Mouse (Mus musculus): Measurements from ENCODE around the gene Arrdc4. TPM values are rescaled to one million over a fixed set of nuclear protein-coding genes. Genes with fewer than 3 reads are reported as not detected.

The Arrdc4 gene
- total and polyA plus RNA-seq, 2 experiments from 2014 or later: 54.3 to 56.7 TPM

GRCm38 (mm10) chr7:68712928-68713327 lies 36.1 kb downstream of the Arrdc4 start:
- Histone ChIP-seq H3K27me3 (ENCODE audit: insufficient read depth, low read length) (no peaks in the 10 kb centered on the region), H3K4me2 (ENCODE audit: low read depth, low read length) (no peak overlapping the region), H3K4me3 (ENCODE audit: low read length) (no peak overlapping the region), H3K9ac (replicated peaks; ENCODE audit: low read length) (no peak overlapping the region), H3K9me3 (ENCODE audit: low read length) (no peaks in the 10 kb centered on the region), H3K27ac (no peak overlapping the region), H3K4me1 (ENCODE audit: insufficient read depth, low read length) (peaks cover 3% of the 10 kb centered on the region; the same call in 1 of the 2 replicates), H3K36me3 (ENCODE audit: insufficient read depth, low read length) (no peaks in the 10 kb centered on the region)
- ATAC-seq: no peak
- WGBS: 90% methylated on average over 1 of the region's 1 CpGs
- no peak for DNase-seq (ENCODE audit: low spot score)
- no peak for TF ChIP-seq CTCF (IDR thresholded peaks at IDR 0.05; ENCODE audit: low read depth)

- H3K9ac ChIP-seq (replicated peaks; ENCODE audit: low read length): no peak overlapping the region
- H3K27ac ChIP-seq: no peak overlapping the region
- no peak overlapping the region for H3K4me3 ChIP-seq (ENCODE audit: low read length)
- TF ChIP-seq CTCF (IDR thresholded peaks at IDR 0.05; ENCODE audit: low read depth): no peak
- 65% methylated on average over 3 of the region's 3 CpGs for WGBS
- H3K4me1 ChIP-seq (ENCODE audit: insufficient read depth, low read length): peaks cover 2% of the 10 kb centered on the region; the same call in 1 of the 2 replicates
- H3K4me2 ChIP-seq (ENCODE audit: low read depth, low read length): no peak overlapping the region
- no peaks in the 10 kb centered on the region for H3K9me3 ChIP-seq (ENCODE audit: low read length)
- DNase-seq (ENCODE audit: low spot score): peak; percentile 25
- no peak for ATAC-seq
- H3K36me3 ChIP-seq (ENCODE audit: insufficient read depth, low read length): no peaks in the 10 kb centered on the region
- no peaks in the 10 kb centered on the region for H3K27me3 ChIP-seq (ENCODE audit: insufficient read depth, low read length)
Measured at GRCm38 (mm10) chr7:68712425-68712824, 36.6 kb downstream of the Arrdc4 start.

- ATAC-seq (no peak), DNase-seq (ENCODE audit: low spot score) (no peak)
- Histone ChIP-seq H3K4me1 (ENCODE audit: insufficient read depth, low read length) (no peaks in the 10 kb centered on the region), H3K27me3 (ENCODE audit: insufficient read depth, low read length) (no peaks in the 10 kb centered on the region), H3K4me3 (ENCODE audit: low read length) (no peak overlapping the region), H3K27ac (no peak overlapping the region), H3K9me3 (ENCODE audit: low read length) (no peaks in the 10 kb centered on the region), H3K36me3 (ENCODE audit: insufficient read depth, low read length) (no peaks in the 10 kb centered on the region), H3K4me2 (ENCODE audit: low read depth, low read length) (no peak overlapping the region), H3K9ac (replicated peaks; ENCODE audit: low read length) (no peak overlapping the region)
- 71% methylated on average over 1 of the region's 1 CpGs for WGBS
- TF ChIP-seq CTCF (IDR thresholded peaks at IDR 0.05; ENCODE audit: low read depth): no peak
Measured at GRCm38 (mm10) chr7:68709319-68709573, 39.8 kb downstream of the Arrdc4 start.

GRCm38 (mm10) chr7:68708563-68709318 lies 40.3 kb downstream of the Arrdc4 start:
- Histone ChIP-seq H3K36me3 (ENCODE audit: insufficient read depth, low read length) (no peaks in the 10 kb centered on the region), H3K9ac (replicated peaks; ENCODE audit: low read length) (no peak overlapping the region), H3K4me2 (ENCODE audit: low read depth, low read length) (no peak overlapping the region), H3K4me3 (ENCODE audit: low read length) (no peak overlapping the region), H3K27ac (no peak overlapping the region), H3K9me3 (ENCODE audit: low read length) (no peaks in the 10 kb centered on the region), H3K4me1 (ENCODE audit: insufficient read depth, low read length) (no peaks in the 10 kb centered on the region), H3K27me3 (ENCODE audit: insufficient read depth, low read length) (no peaks in the 10 kb centered on the region)
- TF ChIP-seq CTCF (IDR thresholded peaks at IDR 0.05; ENCODE audit: low read depth): no peak
- WGBS: 88% methylated on average over 3 of the region's 3 CpGs
- ATAC-seq (no peak), DNase-seq (ENCODE audit: low spot score) (no peak)

- 0 out of 2 replicates have a peak, but pooled peaks have one; percentile 34 for TF ChIP-seq CTCF (IDR thresholded peaks at IDR 0.05; ENCODE audit: low read depth)
- H3K27ac ChIP-seq: no peak overlapping the region
- WGBS: 94% methylated on average over 7 of the region's 7 CpGs
- DNase-seq (ENCODE audit: low spot score) (no peak), ATAC-seq (no peak)
- H3K4me1 ChIP-seq (ENCODE audit: insufficient read depth, low read length): no peaks in the 10 kb centered on the region
- no peaks in the 10 kb centered on the region for H3K9me3 ChIP-seq (ENCODE audit: low read length)
- H3K36me3 ChIP-seq (ENCODE audit: insufficient read depth, low read length): no peaks in the 10 kb centered on the region
- H3K9ac ChIP-seq (replicated peaks; ENCODE audit: low read length): no peak overlapping the region
- H3K27me3 ChIP-seq (ENCODE audit: insufficient read depth, low read length): no peaks in the 10 kb centered on the region
- no peak overlapping the region for H3K4me3 ChIP-seq (ENCODE audit: low read length)
- no peak overlapping the region for H3K4me2 ChIP-seq (ENCODE audit: low read depth, low read length)
Measured at GRCm38 (mm10) chr7:68705162-68705561, 43.9 kb downstream of the Arrdc4 start.

- Histone ChIP-seq H3K9me3 (ENCODE audit: low read length) (no peaks in the 10 kb centered on the region), H3K36me3 (ENCODE audit: insufficient read depth, low read length) (no peaks in the 10 kb centered on the region), H3K4me3 (ENCODE audit: low read length) (no peak overlapping the region), H3K27me3 (ENCODE audit: insufficient read depth, low read length) (no peaks in the 10 kb centered on the region), H3K4me1 (ENCODE audit: insufficient read depth, low read length) (no peaks in the 10 kb centered on the region), H3K27ac (no peak overlapping the region), H3K9ac (replicated peaks; ENCODE audit: low read length) (no peak overlapping the region), H3K4me2 (ENCODE audit: low read depth, low read length) (no peak overlapping the region)
- TF ChIP-seq CTCF (IDR thresholded peaks at IDR 0.05; ENCODE audit: low read depth): no peak
- 92% methylated on average over 3 of the region's 3 CpGs for WGBS
- DNase-seq (ENCODE audit: low spot score) (no peak), ATAC-seq (no peak)
Measured at GRCm38 (mm10) chr7:68697313-68697712, 51.7 kb downstream of the Arrdc4 start.

GRCm38 (mm10) chr7:68696908-68697307 lies 52.1 kb downstream of the Arrdc4 start:
- DNase-seq (ENCODE audit: low spot score): no peak
- TF ChIP-seq CTCF (IDR thresholded peaks at IDR 0.05; ENCODE audit: low read depth): no peak

More at GRCm38 (mm10) chr7:68696908-68697307, 52.1 kb downstream of the Arrdc4 start:
- no peaks in the 10 kb centered on the region for H3K36me3 ChIP-seq (ENCODE audit: insufficient read depth, low read length)
- no peak for ATAC-seq
- H3K4me1 ChIP-seq (ENCODE audit: insufficient read depth, low read length): no peaks in the 10 kb centered on the region
- no peaks in the 10 kb centered on the region for H3K9me3 ChIP-seq (ENCODE audit: low read length)
- no peak overlapping the region for H3K9ac ChIP-seq (replicated peaks; ENCODE audit: low read length)
- H3K27me3 ChIP-seq (ENCODE audit: insufficient read depth, low read length): no peaks in the 10 kb centered on the region
- WGBS: 63% methylated on average over 6 of the region's 6 CpGs
- no peak overlapping the region for H3K4me3 ChIP-seq (ENCODE audit: low read length)
- no peak overlapping the region for H3K27ac ChIP-seq
- no peak overlapping the region for H3K4me2 ChIP-seq (ENCODE audit: low read depth, low read length)

Measured in hindbrain, postnatal 0 days (tissue).